Mouse (Mus musculus) mature B cell (primary cell): ENCODE data around the gene Galnt13.
"Not testable (repeated sequence)": the region's sequence is repeated elsewhere in the genome, so short reads cannot be mapped to it uniquely, and the experiment has no call there.

Experiments
- in situ Hi-C: fragments of 300-500 bp; cut with MboI; formaldehyde crosslinking; loops from 2 replicates; pipeline ENCODE4 v1.14.3; 2019

Galnt13 gene

DNA sequence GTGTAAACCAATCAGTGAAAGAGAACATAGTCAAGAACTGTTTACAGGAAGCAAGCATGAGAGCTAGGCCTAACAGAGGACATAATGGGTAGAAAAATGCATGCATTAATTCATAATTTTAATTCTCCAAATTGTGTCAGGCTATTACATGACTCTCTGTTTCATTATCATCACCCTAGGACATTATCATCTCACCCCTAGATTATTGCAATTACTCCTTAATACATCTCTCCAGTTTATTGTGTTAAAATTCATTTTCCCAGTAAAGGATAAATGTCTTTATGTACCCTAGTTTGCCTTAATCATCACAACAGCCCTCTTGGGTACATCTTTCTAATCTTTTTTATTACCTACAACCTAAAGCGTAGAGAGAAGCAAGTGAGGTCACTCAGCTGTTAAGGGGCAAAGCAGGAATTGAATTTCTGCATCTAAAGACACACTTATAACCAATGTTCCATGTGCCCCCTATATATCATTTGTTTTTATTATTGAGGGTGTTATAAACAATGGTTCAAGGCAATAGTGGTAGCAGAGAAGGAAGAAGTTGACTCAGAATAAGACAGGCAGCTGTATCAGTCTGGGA, 479.1 kb downstream of the Galnt13 start:
- in situ Hi-C loops: no loop called here

- in situ Hi-C loops: no loop called here
These were observed 500.3 kb downstream of the Galnt13 start for GRCm38 (mm10) chr2:54936369-54936768.

DNA sequence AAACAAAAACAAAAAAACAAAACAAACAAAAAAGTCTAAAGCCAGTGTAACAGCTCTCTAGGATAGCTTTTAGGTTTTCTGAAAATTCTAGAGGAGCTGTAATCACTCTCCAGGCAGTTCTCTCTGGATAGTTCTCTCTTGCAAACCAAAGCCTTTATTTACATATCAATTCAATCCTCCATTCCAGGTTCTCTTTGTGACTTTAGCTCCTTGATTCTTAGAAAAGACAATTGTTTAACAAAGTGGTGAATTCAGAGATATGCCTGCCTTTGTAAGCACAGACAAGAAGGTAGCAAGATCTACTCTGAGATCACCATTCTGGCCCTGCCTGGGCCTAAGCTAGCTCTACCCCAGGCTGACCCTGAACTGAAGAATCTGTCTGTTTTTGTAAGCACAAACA, 501.2 kb downstream of the Galnt13 start:
- in situ Hi-C loops: no loop called here

- in situ Hi-C loops: no loop called here
These were observed 502.0 kb downstream of the Galnt13 start for GRCm38 (mm10) chr2:54938075-54938474.

- in situ Hi-C loops: no loop called here
These were observed 507.3 kb downstream of the Galnt13 start for GRCm38 (mm10) chr2:54943386-54943785.

DNA sequence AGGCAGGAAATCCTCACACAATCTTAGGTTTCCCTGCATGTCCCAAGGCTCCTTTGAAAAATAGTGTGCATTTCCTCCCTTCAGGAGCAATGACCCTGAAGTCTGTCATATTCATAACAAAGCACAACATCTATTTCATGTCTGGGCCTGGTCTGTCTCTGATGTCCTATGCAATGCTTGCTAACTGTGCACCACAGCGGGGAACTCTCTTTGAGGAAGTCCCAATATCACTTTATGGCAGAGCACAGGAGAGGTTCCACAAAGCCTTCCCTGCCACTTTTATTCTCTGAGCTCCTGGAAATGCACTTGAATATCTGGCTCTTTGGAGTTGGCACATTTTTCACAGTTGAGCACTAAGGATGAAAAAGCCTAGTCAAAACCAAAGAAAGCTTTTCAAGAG, 547.7 kb downstream of the Galnt13 start:
- in situ Hi-C loops: no loop called here

DNA sequence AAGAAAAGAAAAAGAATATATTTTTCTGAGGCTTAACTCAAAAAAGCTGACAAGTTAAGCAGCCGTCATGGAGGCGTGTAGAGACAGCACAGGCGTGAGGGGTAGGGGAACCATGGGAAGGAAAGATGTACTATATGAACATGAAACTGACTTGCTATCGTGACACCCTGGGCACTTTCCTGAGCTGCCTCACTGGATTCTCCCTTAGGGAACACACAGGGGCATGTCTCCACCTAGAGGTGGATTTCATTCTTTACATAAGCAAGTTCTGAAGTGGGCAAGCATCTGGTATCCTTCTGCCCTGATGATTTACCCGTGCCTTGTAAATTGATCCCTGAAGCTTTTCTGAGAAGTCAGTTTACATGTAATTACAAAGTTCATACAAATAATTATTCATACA, 586.4 kb downstream of the Galnt13 start:
- in situ Hi-C loops: not testable (repeated sequence)

DNA sequence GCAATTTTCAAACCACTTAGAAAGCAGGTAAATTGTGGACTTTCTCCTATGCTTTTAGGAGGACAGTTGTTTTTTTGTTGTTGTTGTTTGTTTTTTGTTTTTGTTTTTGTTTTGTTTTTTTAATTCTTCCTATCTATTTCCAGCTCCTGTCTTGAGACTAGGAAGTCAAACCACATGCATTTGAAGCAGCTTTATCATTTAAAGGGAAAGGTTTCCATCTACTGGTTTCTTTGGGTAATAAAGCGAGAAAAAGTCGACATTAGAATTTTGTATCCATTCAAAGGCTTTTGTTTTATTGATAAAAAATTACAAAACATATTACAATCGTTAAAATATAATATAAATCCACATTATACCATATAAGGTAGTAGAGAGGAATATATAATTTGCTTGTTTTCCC, 598.5 kb downstream of the Galnt13 start:
- in situ Hi-C loops: no loop called here

DNA sequence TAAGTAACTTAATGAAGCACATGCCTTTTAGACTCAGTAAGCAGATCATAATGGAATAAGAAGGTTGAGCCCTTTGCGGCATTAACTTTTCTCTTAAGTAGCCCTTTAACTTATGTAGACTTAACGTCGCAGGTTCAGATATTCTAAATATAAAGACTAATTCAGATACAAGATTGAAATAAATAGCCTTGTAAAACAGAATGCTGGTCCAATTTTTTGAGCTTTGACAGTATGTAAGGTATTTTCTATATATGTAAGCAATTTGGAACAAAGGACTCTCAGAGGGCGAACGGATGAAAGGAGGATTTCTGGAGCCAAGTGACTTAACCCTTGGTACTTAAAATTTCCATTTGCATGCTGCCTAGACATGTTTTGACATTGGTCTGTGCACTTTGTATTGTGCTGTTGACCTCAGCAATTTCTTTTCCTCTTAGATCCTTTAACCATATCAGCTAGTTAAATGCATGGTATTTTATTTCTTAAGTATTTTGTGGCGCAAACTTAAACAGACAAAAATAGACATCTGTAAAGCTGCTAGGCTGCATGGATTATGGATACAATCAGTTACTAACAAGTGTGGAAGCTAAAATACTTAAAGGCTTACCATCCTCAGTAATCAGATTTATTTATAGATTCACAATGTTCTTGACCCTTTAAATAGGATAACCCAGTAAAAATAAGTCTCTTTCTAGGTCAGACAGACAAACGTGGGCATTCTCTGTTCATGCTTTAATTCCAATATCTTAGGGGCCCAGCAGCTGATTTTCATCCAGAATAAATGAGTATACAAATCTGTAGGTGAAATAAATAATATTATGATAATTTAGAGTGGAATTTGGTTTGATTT, 629.6 kb downstream of the Galnt13 start:
- in situ Hi-C loops: no loop called here

GRCm38 (mm10) chr2:55085580-55085979, 649.5 kb downstream of the Galnt13 start:
- in situ Hi-C loops: no loop called here

DNA sequence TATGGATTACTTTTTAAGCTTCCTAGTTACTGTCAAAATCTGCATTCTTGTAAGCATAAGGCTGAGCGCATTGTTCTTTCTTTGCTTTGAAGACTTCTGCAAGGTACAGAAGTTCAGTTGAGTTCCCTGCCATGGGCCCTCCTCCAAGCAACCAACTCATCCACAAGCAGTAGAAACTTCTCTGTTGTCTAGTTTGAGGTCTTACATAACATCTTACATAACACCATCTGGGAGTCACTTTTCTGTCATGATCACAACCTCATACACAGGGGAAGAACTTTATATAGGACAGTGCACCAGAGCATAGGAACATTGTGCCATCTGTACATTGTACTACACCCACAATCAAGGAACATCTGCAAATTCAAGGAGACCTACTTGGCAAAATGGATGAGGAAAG, 651.9 kb downstream of the Galnt13 start:
- in situ Hi-C loops: no loop called here

DNA sequence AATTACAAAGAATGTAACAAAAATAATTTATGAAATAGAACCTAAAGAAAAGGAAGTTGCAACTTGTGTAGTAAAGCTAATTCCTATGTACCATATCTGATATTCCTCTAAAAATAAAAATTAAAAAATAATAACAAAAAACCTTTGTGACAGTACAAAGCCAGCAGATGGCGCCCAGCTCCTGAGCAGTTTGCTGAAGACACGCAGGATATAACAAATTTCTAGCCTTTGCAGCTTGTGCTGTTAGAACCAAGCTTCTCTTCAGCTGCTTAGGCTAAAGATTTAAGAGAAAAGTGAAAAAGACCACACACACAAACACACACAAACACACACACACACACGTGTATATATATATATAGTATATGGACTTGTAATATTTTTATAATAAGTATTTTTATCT, 654.2 kb downstream of the Galnt13 start:
- in situ Hi-C loops: no loop called here

GRCm38 (mm10) chr2:55091495-55091894, 655.4 kb downstream of the Galnt13 start:
- in situ Hi-C loops: no loop called here

- in situ Hi-C loops: no loop called here
These were observed 663.0 kb downstream of the Galnt13 start for GRCm38 (mm10) chr2:55099100-55099499.

DNA sequence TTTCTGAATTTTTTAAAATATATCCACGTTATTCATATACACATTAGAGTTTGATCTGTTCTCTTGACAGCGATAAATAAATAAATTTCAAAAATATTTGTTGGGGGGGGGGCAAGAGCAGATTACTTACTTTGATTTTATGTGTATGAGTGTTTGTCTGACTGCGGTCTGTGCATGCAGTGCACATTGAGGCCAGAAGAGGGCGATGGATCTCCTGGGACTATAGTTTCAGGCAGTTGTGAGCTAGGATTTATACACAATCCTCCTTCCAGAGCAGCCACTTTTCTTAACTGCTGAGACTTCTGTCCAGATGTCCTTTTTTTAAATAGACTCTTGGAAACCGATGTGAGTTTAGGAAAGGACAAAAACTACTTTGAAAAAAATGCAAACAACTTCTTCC, 665.2 kb downstream of the Galnt13 start:
- in situ Hi-C loops: no loop called here

- in situ Hi-C loops: no loop called here
These were observed 667.4 kb downstream of the Galnt13 start for GRCm38 (mm10) chr2:55103521-55103920.

DNA sequence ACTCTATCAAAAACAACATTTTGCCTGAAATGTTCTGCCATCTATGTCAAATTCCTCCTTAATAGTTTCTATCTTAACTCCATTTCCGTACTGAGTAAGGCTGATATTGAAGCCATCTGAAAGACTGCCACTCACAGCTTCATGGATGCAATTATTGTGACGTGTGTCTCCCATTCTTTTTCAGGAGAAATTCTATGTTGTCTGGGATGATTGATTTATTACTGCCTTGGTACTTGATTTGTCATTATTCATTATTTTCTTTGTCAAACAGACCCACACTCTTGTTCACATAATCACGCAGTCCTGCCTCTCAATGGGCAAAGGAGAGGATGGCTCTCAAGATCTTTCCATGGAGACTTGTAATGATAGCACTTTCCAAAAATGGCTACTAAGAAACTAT, 671.7 kb downstream of the Galnt13 start:
- in situ Hi-C loops: no loop called here

DNA sequence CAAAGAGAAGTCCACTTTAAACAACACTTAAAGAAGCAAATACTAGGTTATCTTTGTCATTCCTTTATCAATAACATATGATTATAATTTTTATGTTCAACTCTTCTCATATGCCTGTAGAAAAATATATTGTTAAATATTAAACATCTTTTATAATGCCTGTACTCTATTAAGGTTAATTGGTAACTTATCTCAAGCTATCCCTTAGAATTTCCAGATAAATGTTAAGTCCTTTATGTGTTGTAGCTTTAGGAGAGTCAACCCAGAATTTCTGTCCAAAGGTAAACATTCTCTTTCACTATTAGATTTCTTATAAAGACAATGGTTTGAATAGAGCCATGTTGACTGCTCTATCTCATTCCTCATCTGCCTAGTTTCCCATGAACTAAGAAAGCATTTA, 717.0 kb downstream of the Galnt13 start:
- in situ Hi-C loops: no loop called here

DNA sequence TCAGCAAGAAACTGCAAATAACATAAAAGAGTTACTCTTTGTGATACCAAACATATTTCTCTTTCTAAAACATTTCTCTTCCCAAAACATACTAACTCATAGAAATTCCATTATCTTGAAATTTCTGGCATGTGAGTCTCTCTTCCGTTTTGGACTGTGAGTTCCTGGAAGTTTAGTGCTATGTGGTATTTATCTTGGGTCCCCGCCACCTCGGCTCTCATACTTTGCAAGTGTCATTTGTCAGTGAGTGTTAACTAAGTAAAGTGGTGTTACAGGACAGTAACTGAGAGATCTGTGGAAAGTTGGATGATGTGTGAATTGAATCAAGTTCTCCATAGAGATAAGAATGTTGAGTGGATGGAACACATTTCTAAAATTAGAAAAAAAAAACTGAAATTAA, 728.7 kb downstream of the Galnt13 start:
- in situ Hi-C loops: no loop called here
